Mouse (Mus musculus) heart, postnatal 25 days (tissue): ENCODE data around the gene Ifit1. TPM values are rescaled to one million over a fixed set of nuclear protein-coding genes. Genes with fewer than 3 reads are reported as not detected.
A peak's percentile ranks its signal among the peaks of the same experiment; 100 is the strongest.

ENCODE experiments used
- DNase-seq: peaks from one replicate; pipeline ENCODE4 v3.0.0; 2022; ENCODE audit warnings: low spot score
- intact Hi-C: fragments of 180-260 bp; cut with DNase I; formaldehyde crosslinking; loops from one replicate; pipeline ENCODE4 v1.15.1; 2025
- total RNA-seq, 2 experiments: library from RNA; stranded (reverse); gene quantifications; 2 replicates each; pipeline ENCODE4 v1.2.3; 2021

Ifit1 gene
- total RNA-seq, 2 experiments from 2014 or later: 1.4 TPM

GRCm38 (mm10) chr19:34650276-34650675 lies 9.6 kb downstream of the Ifit1 start:
- intact Hi-C loops: no loop called here
- DNase-seq: no peak

GRCm38 (mm10) chr19:34650997-34651396 lies 10.3 kb downstream of the Ifit1 start:
- no peak for DNase-seq
- intact Hi-C loops: no loop called here

- intact Hi-C loops: no loop called here
- DNase-seq: no peak
These were observed 14.6 kb downstream of the Ifit1 start for GRCm38 (mm10) chr19:34655227-34655805.

- intact Hi-C loops: no loop called here
- no peak for DNase-seq
These were observed 16.0 kb downstream of the Ifit1 start for GRCm38 (mm10) chr19:34656511-34657298.

- intact Hi-C loops: loop anchor here (10.0 kb wide), 1 partner anchor 263 kb away; the partner anchor contains the start of gene Kif20b
- peak; percentile 40 for DNase-seq
These were observed 21.4 kb downstream of the Ifit1 start for GRCm38 (mm10) chr19:34662067-34662507.

GRCm38 (mm10) chr19:34662740-34663139 lies 22.1 kb downstream of the Ifit1 start:
- intact Hi-C loops: loop anchor here (10.0 kb wide), 1 partner anchor 262 kb away; the partner anchor contains the start of gene Kif20b
- DNase-seq: no peak

- DNase-seq: peak; percentile 21
- intact Hi-C loops: loop anchor here (1.0 to 10.0 kb wide), 2 partner anchors 107 to 259 kb away; partner anchors contain the start of gene Kif20b
These were observed 25.5 kb downstream of the Ifit1 start for GRCm38 (mm10) chr19:34666127-34666526.

- intact Hi-C loops: loop anchor here (5.0 kb wide), 1 partner anchor 49 kb away; no protein-coding TSS in a partner anchor
- DNase-seq: peak; percentile 12
These were observed 32.8 kb downstream of the Ifit1 start for GRCm38 (mm10) chr19:34673476-34673875.

GRCm38 (mm10) chr19:34678428-34678827 lies 37.8 kb downstream of the Ifit1 start:
- intact Hi-C loops: no loop called here
- DNase-seq: no peak

GRCm38 (mm10) chr19:34684857-34685256 lies 44.2 kb downstream of the Ifit1 start:
- intact Hi-C loops: loop anchor here (2.0 kb wide), 1 partner anchor 88 kb away; no protein-coding TSS in a partner anchor
- DNase-seq: no peak

- intact Hi-C loops: loop anchor here (2.0 kb wide), 1 partner anchor 87 kb away; no protein-coding TSS in a partner anchor
- no peak for DNase-seq
These were observed 44.9 kb downstream of the Ifit1 start for GRCm38 (mm10) chr19:34685530-34685929.

- no peak for DNase-seq
- intact Hi-C loops: no loop called here
These were observed 50.7 kb downstream of the Ifit1 start for GRCm38 (mm10) chr19:34691402-34691801.

GRCm38 (mm10) chr19:34696352-34696986 lies 55.8 kb downstream of the Ifit1 start:
- intact Hi-C loops: loop anchor here (5.0 kb wide), 1 partner anchor 51 kb away; the partner anchor contains the start of gene Slc16a12

GRCm38 (mm10) chr19:34697461-34697860 lies 56.8 kb downstream of the Ifit1 start:
- intact Hi-C loops: loop anchor here (5.0 kb wide), 1 partner anchor 50 kb away; the partner anchor contains the start of gene Slc16a12
- no peak for DNase-seq

More at GRCm38 (mm10) chr19:34696352-34696986, 55.8 kb downstream of the Ifit1 start:
- DNase-seq: no peak

- intact Hi-C loops: loop anchor here (5.0 kb wide), 1 partner anchor 49 kb away; the partner anchor contains the start of gene Slc16a12
These were observed 57.8 kb downstream of the Ifit1 start for GRCm38 (mm10) chr19:34698432-34698831.

GRCm38 (mm10) chr19:34698852-34699251 lies 58.2 kb downstream of the Ifit1 start:
- DNase-seq: no peak
- intact Hi-C loops: loop anchor here (5.0 kb wide), 1 partner anchor 48 kb away; the partner anchor contains the start of gene Slc16a12

More at GRCm38 (mm10) chr19:34698432-34698831, 57.8 kb downstream of the Ifit1 start:
- DNase-seq: no peak

GRCm38 (mm10) chr19:34699300-34699699 lies 58.6 kb downstream of the Ifit1 start:
- intact Hi-C loops: loop anchor here (5.0 kb wide), 1 partner anchor 48 kb away; the partner anchor contains the start of gene Slc16a12
- no peak for DNase-seq
